Comparison of ENCODE assay signal across 21 mouse cellular contexts in genomic region chr17:53874433-53874832, GRCm38 (mm10). TPM values are rescaled to one million over a fixed set of nuclear protein-coding genes. Genes with fewer than 3 reads are reported as not detected.
DNase-seq lines count a peak whose midpoint lies in the region; ATAC-seq and TF ChIP-seq lines count a peak whose summit lies in the region.
"Had no signal": no experiment of that assay in that cellular context is flagged by ENCODE, and none has a peak within 500 bp of the region (broad histone marks: within the 10 kb centered on the region; RNA-seq: fewer than 3 reads in every experiment).

No protein-coding gene starts in this region.

- no peak overlapping the region for H3K4me2 ChIP-seq in kidney, postnatal 0 days (ENCODE audit: low read length)
- H3K4me2 ChIP-seq in intestine, embryonic 15.5 days (replicated peaks) = no peak overlapping the region
- no peak overlapping the region for H3K4me2 ChIP-seq in hindbrain, postnatal 0 days (ENCODE audit: low read depth, low read length)
- H3K4me2 ChIP-seq: embryonic facial prominence, embryonic 13.5 days; hindbrain, embryonic 13.5 days; midbrain, embryonic 12.5 days had no signal

- H3K27me3 ChIP-seq in cerebellum, adult 2 months (ENCODE audit: control insufficient read depth, insufficient read depth, low read length) = no peaks in the 10 kb centered on the region
- H3K27me3 ChIP-seq in kidney, postnatal 0 days (ENCODE audit: insufficient read depth, low read length) = no peaks in the 10 kb centered on the region
- H3K27me3 ChIP-seq in intestine, embryonic 15.5 days (replicated peaks) = no peaks in the 10 kb centered on the region
- no peaks in the 10 kb centered on the region for H3K27me3 ChIP-seq in hindbrain, postnatal 0 days (ENCODE audit: insufficient read depth, low read length)
- H3K27me3 ChIP-seq: embryonic facial prominence, embryonic 13.5 days; hindbrain, embryonic 13.5 days; midbrain, embryonic 12.5 days had no signal

- peak; percentile 10 to 13 for DNase-seq in cerebellum, postnatal 10 days
- no peak for DNase-seq in cerebellum, adult 2 months
- peak; percentile 82 for DNase-seq in 3T3-L1 (ENCODE audit: low read depth, low spot score)
- DNase-seq in adrenal gland, adult 8-10 months = peak; percentile 9
- no peak for DNase-seq in kidney, postnatal 0 days (ENCODE audit: low spot score)
- DNase-seq in ovary, postnatal 14 days (ENCODE audit: low spot score) = no peak
- no peak for DNase-seq in hindbrain, postnatal 0 days (ENCODE audit: low spot score)
- DNase-seq: cerebellum, adult 18-20 months; gastrocnemius, postnatal 10 days; heart, adult 2 months; layer of hippocampus, postnatal 36 days; lung, adult 2 months; thymus, postnatal 4 days had no signal

- 43% methylated on average over 2 of the region's 2 CpGs for WGBS in cerebellum, adult 2 months
- WGBS in kidney, postnatal 0 days = 63% methylated on average over 2 of the region's 2 CpGs
- 73% methylated on average over 2 of the region's 2 CpGs for WGBS in intestine, embryonic 15.5 days
- WGBS in hindbrain, postnatal 0 days = 79% methylated on average over 2 of the region's 2 CpGs

- TF ChIP-seq CTCF in cerebellum, adult 2 months (IDR thresholded peaks at IDR 0.05; ENCODE audit: borderline replicate concordance, insufficient read depth, low read depth, low read length) = no peak
- no peak for TF ChIP-seq CTCF in kidney, postnatal 0 days (IDR thresholded peaks at IDR 0.05; ENCODE audit: low read depth)
- no peak for TF ChIP-seq CTCF in hindbrain, postnatal 0 days (IDR thresholded peaks at IDR 0.05; ENCODE audit: low read depth)

- no peak for TF ChIP-seq POLR2A in cerebellum, adult 2 months (IDR thresholded peaks at IDR 0.05; ENCODE audit: borderline replicate concordance, insufficient read depth, low read length)

- no peaks in the 10 kb centered on the region for H3K9me3 ChIP-seq in kidney, postnatal 0 days (replicated peaks; ENCODE audit: low read length)
- no peaks in the 10 kb centered on the region for H3K9me3 ChIP-seq in intestine, embryonic 15.5 days
- H3K9me3 ChIP-seq in hindbrain, postnatal 0 days (ENCODE audit: low read length) = no peaks in the 10 kb centered on the region
- H3K9me3 ChIP-seq: embryonic facial prominence, embryonic 13.5 days; hindbrain, embryonic 13.5 days had no signal

- no peak overlapping the region for H3K27ac ChIP-seq in cerebellum, adult 2 months (ENCODE audit: insufficient read depth, low read length)
- no peak overlapping the region for H3K27ac ChIP-seq in kidney, postnatal 0 days
- no peak overlapping the region for H3K27ac ChIP-seq in intestine, embryonic 15.5 days
- H3K27ac ChIP-seq in hindbrain, postnatal 0 days = no peak overlapping the region
- H3K27ac ChIP-seq: embryonic facial prominence, embryonic 13.5 days; heart, adult 2 months; hindbrain, embryonic 13.5 days; macrophage; midbrain, embryonic 12.5 days had no signal

- H3K4me1 ChIP-seq in cerebellum, adult 2 months (ENCODE audit: control insufficient read depth, insufficient read depth, low read length) = no peaks in the 10 kb centered on the region
- H3K4me1 ChIP-seq in kidney, postnatal 0 days (replicated peaks; ENCODE audit: insufficient read depth, low read length) = no peaks in the 10 kb centered on the region
- H3K4me1 ChIP-seq in intestine, embryonic 15.5 days (replicated peaks) = no peaks in the 10 kb centered on the region
- H3K4me1 ChIP-seq in hindbrain, postnatal 0 days (ENCODE audit: insufficient read depth, low read length) = no peaks in the 10 kb centered on the region
- H3K4me1 ChIP-seq: embryonic facial prominence, embryonic 13.5 days; hindbrain, embryonic 13.5 days; midbrain, embryonic 12.5 days had no signal

- H3K36me3 ChIP-seq in kidney, postnatal 0 days (ENCODE audit: insufficient read depth, low read length) = no peaks in the 10 kb centered on the region
- no peaks in the 10 kb centered on the region for H3K36me3 ChIP-seq in intestine, embryonic 15.5 days
- H3K36me3 ChIP-seq in hindbrain, postnatal 0 days (ENCODE audit: insufficient read depth, low read length) = no peaks in the 10 kb centered on the region
- H3K36me3 ChIP-seq: embryonic facial prominence, embryonic 13.5 days; hindbrain, embryonic 13.5 days; midbrain, embryonic 12.5 days had no signal

- peak; percentile 25; the same call in 1 of the 2 replicates for ATAC-seq in kidney, postnatal 0 days (replicated peaks; ENCODE audit: low FRiP score, low read depth)
- ATAC-seq in intestine, embryonic 15.5 days = no peak
- ATAC-seq in hindbrain, postnatal 0 days = no peak
- ATAC-seq: intestine, embryonic 16.5 days had no signal

- H3K4me3 ChIP-seq in cerebellum, adult 2 months (replicated peaks; ENCODE audit: insufficient read depth, low read depth, low read length) = no peak overlapping the region
- no peak overlapping the region for H3K4me3 ChIP-seq in kidney, postnatal 0 days (replicated peaks; ENCODE audit: low read depth, low read length)
- no peak overlapping the region for H3K4me3 ChIP-seq in intestine, embryonic 15.5 days (replicated peaks)
- H3K4me3 ChIP-seq in hindbrain, postnatal 0 days (ENCODE audit: low read length) = no peak overlapping the region
- H3K4me3 ChIP-seq: embryonic facial prominence, embryonic 13.5 days; heart, adult 2 months; hindbrain, embryonic 13.5 days; midbrain, embryonic 12.5 days had no signal

- H3K9ac ChIP-seq in kidney, postnatal 0 days (ENCODE audit: low read depth, low read length) = no peak overlapping the region
- H3K9ac ChIP-seq in intestine, embryonic 15.5 days = no peak overlapping the region
- H3K9ac ChIP-seq in hindbrain, postnatal 0 days (replicated peaks; ENCODE audit: low read length) = no peak overlapping the region
- H3K9ac ChIP-seq: embryonic facial prominence, embryonic 13.5 days; hindbrain, embryonic 13.5 days; midbrain, embryonic 12.5 days had no signal

RNA-seq across cellular contexts. Expression of gene Sult1c2, which starts 28.3 kb away (rescaled TPM):
- not detected in 2 replicates for polyA plus RNA-seq in cerebellum, adult 2 months (2012; rRNA removed)
- total RNA-seq in adrenal gland, adult 8-10 months (2022) = under 1 TPM in 3 of 4 experiments, not detected in 1; 0.14 to 0.35 (median 0.22) TPM
- 20.7 and 23.1 TPM in 2 replicates for polyA plus RNA-seq in kidney, postnatal 0 days (2015; fragmentation: Nextera tagmentation; extraction: Ambion mirVana)
- polyA plus RNA-seq in intestine, embryonic 15.5 days (2015; fragmentation: Nextera tagmentation; extraction: Ambion mirVana) = 0.24 and 0.29 TPM in 2 replicates
- not detected in 2 replicates for total RNA-seq in hindbrain, postnatal 0 days (2014; rRNA removed)
- polyA plus RNA-seq in hindbrain, postnatal 0 days (2015; fragmentation: Nextera tagmentation; extraction: Ambion mirVana) = not detected in 2 replicates
- total RNA-seq: gastrocnemius, postnatal 10 days; heart, adult 2 months; layer of hippocampus, postnatal 36 days; left cerebral cortex, postnatal 36 days had no signal
- polyA plus RNA-seq: embryonic facial prominence, embryonic 13.5 days; heart, adult 2 months; hindbrain, embryonic 13.5 days; macrophage; midbrain, embryonic 12.5 days; neural tube, embryonic 14.5 days had no signal

Comparison
In these comparisons a context has a peak if more than half of its experiments do, and no peak if none do; other contexts are left out.
1. DNase-seq: peak in cerebellum, postnatal 10 days (2 of 2), 3T3-L1 (single experiment) and adrenal gland, adult 8-10 months (single experiment); none in cerebellum, adult 2 months (0 of 2), kidney, postnatal 0 days (single experiment), ovary, postnatal 14 days (single experiment) and hindbrain, postnatal 0 days (single experiment).
2. RNA of gene Sult1c2, which starts 28.3 kb away (polyA plus RNA-seq): 20.7 to 23.1 TPM in kidney, postnatal 0 days; 0.24 to 0.29 TPM in intestine, embryonic 15.5 days, not detected in cerebellum, adult 2 months and not detected in hindbrain, postnatal 0 days; every median in the first group is over 10 times any median in the second.